Mouse (Mus musculus) embryonic facial prominence, embryonic 13.5 days (tissue): ENCODE measurements around the gene Gcnt7. TPM values are rescaled to one million over a fixed set of nuclear protein-coding genes. Genes with fewer than 3 reads are reported as not detected.

Experiments used
- ATAC-seq: fragments of 200-750 bp; cut with Nextera tagmentation; 2 replicates; pipeline ENCODE4 v1.8.0; 2017; ENCODE audit warnings: low read depth; ENCODE audit not compliant: insufficient number of reproducible peaks, insufficient read depth, low FRiP score, low TSS enrichment
- H3K27ac ChIP-seq: fragments of 300-500 bp; sonication (generic); 2 replicates; pipeline ENCODE4 v1.5.1; 2015; ENCODE audit warnings: moderate library complexity, mild to moderate bottlenecking, inconsistent platforms
- H3K27me3 ChIP-seq: fragments of 300-500 bp; sonication (generic); 2 replicates; pipeline ENCODE4 v1.6.1; 2015; ENCODE audit warnings: mild to moderate bottlenecking, inconsistent platforms
- H3K36me3 ChIP-seq: fragments of 300-500 bp; sonication (generic); 2 replicates; pipeline ENCODE4 v1.6.1; 2015; ENCODE audit warnings: mild to moderate bottlenecking, inconsistent platforms
- H3K4me1 ChIP-seq: fragments of 300-500 bp; sonication (generic); 2 replicates; pipeline ENCODE4 v1.6.1; 2015; ENCODE audit warnings: inconsistent platforms
- H3K4me2 ChIP-seq: fragments of 300-500 bp; sonication (generic); 2 replicates; pipeline ENCODE4 v1.6.1; 2015; ENCODE audit warnings: moderate library complexity, mild to moderate bottlenecking, inconsistent platforms
- H3K4me3 ChIP-seq: fragments of 300-500 bp; sonication (generic); 2 replicates; pipeline ENCODE4 v1.5.1; 2015; ENCODE audit warnings: mild to moderate bottlenecking, inconsistent platforms
- H3K9ac ChIP-seq: fragments of 300-500 bp; sonication (generic); 2 replicates; pipeline ENCODE4 v1.6.1; 2015; ENCODE audit warnings: mild to moderate bottlenecking, inconsistent platforms
- H3K9me3 ChIP-seq: fragments of 300-500 bp; sonication (generic); 2 replicates; pipeline ENCODE4 v1.6.1; 2016; ENCODE audit warnings: inconsistent platforms
- WGBS: fragments of 180-500 bp; shearing (Covaris S2); methylation state at CpG from one replicate; pipeline ENCODE4 v1.1.7; 2015; ENCODE audit warnings: mixed read lengths; 5-methylcytosine and 5-hydroxymethylcytosine counted together
- polyA plus RNA-seq: library from polyadenylated mRNA; unstranded; fragments of >200 nt; fragmentation: Nextera tagmentation; extraction: Ambion mirVana; gene quantifications from 2 replicates; pipeline ENCODE4 v1.2.1, GENCODE M21; 2015

Gene Gcnt7
- polyA plus RNA-seq, 1 experiment from 2014 or later, result 2.1 TPM

- WGBS, result 93% methylated on average over 4 of the region's 4 CpGs
- Histone ChIP-seq H3K27ac (no peak overlapping the region), H3K4me2 (no peak overlapping the region), H3K9ac (no peak overlapping the region), H3K4me3 (no peak overlapping the region), H3K4me1 (no peaks in the 10 kb centered on the region), H3K9me3 (no peaks in the 10 kb centered on the region), H3K27me3 (no peaks in the 10 kb centered on the region), H3K36me3 (peaks cover 91% of the 10 kb centered on the region)
- no peak for ATAC-seq
These were observed 6.4 kb downstream of the Gcnt7 start for GRCm38 (mm10) chr2:172452031-172452430.

DNA sequence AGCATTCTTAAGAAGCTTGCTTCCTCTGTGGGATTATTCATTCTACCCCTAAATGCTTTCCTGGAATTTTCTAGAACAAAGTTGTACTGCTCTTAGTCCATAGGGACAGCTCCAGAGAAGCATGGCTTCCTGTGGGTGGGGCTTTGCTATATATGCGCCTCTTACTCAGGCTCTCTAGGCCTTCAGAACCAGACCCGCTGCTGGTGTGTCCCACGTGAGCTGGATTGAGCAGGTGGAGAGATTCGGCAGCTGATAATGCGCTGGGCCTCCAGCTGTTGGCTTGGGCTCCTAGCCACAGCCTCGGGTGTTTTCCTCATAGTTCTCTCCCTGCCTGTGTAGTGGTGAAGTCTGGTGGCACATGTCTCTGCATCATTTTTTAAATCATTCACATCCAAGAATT is 7.8 kb downstream of the Gcnt7 start:
- Histone ChIP-seq H3K4me2 (no peak overlapping the region), H3K9me3 (no peaks in the 10 kb centered on the region), H3K27ac (no peak overlapping the region), H3K27me3 (no peaks in the 10 kb centered on the region), H3K4me3 (no peak overlapping the region), H3K36me3 (peaks cover 91% of the 10 kb centered on the region), H3K9ac (no peak overlapping the region), H3K4me1 (no peaks in the 10 kb centered on the region)
- WGBS, result 81% methylated on average over 6 of the region's 6 CpGs
- no peak for ATAC-seq

DNA sequence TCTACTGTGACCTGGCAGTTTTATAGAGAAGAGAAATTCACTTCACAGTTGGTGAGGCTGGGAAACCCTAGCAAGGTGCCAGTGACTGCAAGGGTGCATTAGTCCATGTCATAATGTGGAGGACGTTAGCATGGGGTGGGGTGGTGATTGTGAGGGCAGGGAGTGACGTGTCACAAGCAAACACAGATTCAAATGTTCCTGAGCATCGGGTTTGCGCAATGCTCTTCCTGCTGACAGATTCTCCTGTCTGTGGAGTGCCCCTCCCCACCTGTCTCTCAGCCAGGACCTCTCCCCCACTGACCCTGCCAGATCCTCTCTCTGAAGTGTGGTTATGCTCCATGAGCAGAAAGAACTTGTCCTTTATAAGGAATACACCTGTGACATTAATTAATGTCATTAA is 10.1 kb downstream of the Gcnt7 start:
- Histone ChIP-seq H3K4me1 (no peaks in the 10 kb centered on the region), H3K27ac (no peak overlapping the region), H3K36me3 (peaks cover 86% of the 10 kb centered on the region), H3K9ac (no peak overlapping the region), H3K9me3 (no peaks in the 10 kb centered on the region), H3K4me2 (no peak overlapping the region), H3K4me3 (no peak overlapping the region), H3K27me3 (no peaks in the 10 kb centered on the region)
- ATAC-seq, result no peak
- WGBS, result 85% methylated on average over 4 of the region's 4 CpGs

- no peak for ATAC-seq
- no peaks in the 10 kb centered on the region for H3K9me3 ChIP-seq
- WGBS, result 85% methylated on average over 6 of the region's 6 CpGs
- H3K4me1 ChIP-seq, result no peaks in the 10 kb centered on the region
- H3K4me3 ChIP-seq, result no peak overlapping the region
- H3K27me3 ChIP-seq, result no peaks in the 10 kb centered on the region
- no peak overlapping the region for H3K4me2 ChIP-seq
- no peak overlapping the region for H3K27ac ChIP-seq
- H3K9ac ChIP-seq, result no peak overlapping the region
- H3K36me3 ChIP-seq, result peaks cover 76% of the 10 kb centered on the region
These were observed 11.1 kb downstream of the Gcnt7 start for GRCm38 (mm10) chr2:172447317-172447716.

- H3K36me3 ChIP-seq, result peaks cover 60% of the 10 kb centered on the region
- H3K4me1 ChIP-seq, result peaks cover 14% of the 10 kb centered on the region
- H3K9me3 ChIP-seq, result no peaks in the 10 kb centered on the region
- 94% methylated on average over 4 of the region's 4 CpGs for WGBS
- no peaks in the 10 kb centered on the region for H3K27me3 ChIP-seq
- ATAC-seq, result no peak
- no peak overlapping the region for H3K9ac ChIP-seq
- H3K27ac ChIP-seq, result no peak overlapping the region
- no peak overlapping the region for H3K4me3 ChIP-seq
- H3K4me2 ChIP-seq, result no peak overlapping the region
These were observed 12.8 kb downstream of the Gcnt7 start for GRCm38 (mm10) chr2:172445617-172446016.

DNA sequence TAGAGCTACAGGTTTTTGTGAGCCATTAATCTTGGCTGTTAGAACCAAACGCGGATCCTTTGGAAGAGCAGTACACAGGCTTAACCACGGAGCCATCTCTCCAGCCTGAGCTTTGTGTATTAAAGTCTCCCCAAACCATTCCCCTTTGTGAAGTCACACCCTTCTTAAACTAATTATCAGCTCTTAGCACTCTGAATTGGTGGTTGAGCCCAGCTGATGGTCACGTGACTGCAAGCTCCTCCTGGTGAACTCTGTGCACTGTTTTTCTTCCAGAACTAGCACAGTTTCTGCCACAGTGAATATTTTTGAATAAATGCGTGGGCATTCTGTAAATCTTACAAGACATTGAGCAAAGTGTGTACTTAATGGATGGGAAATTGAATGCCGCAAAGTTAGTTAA is 17.2 kb downstream of the Gcnt7 start:
- Histone ChIP-seq H3K4me2 (peak overlapping the region; percentile 95), H3K27ac (no peak overlapping the region), H3K9ac (peak overlapping the region; percentile 79), H3K36me3 (peaks cover 16% of the 10 kb centered on the region), H3K27me3 (no peaks in the 10 kb centered on the region), H3K4me3 (peak overlapping the region; percentile 84), H3K4me1 (peaks cover 19% of the 10 kb centered on the region), H3K9me3 (no peaks in the 10 kb centered on the region)
- 34% methylated on average over 6 of the region's 6 CpGs for WGBS
- no peak for ATAC-seq

GRCm38 (mm10) chr2:172440640-172441005 is 17.8 kb downstream of the Gcnt7 start:
- Histone ChIP-seq H3K9me3 (no peaks in the 10 kb centered on the region), H3K4me2 (peak overlapping the region; percentile 95), H3K4me1 (peaks cover 19% of the 10 kb centered on the region), H3K27ac (peak overlapping the region; percentile 33; the same call in 1 of the 2 replicates), H3K9ac (peak overlapping the region; percentile 79), H3K36me3 (peaks cover 11% of the 10 kb centered on the region), H3K27me3 (no peaks in the 10 kb centered on the region), H3K4me3 (peak overlapping the region; percentile 84)
- no peak for ATAC-seq
- WGBS, result under 1% methylated on average over 21 of the region's 21 CpGs

DNA sequence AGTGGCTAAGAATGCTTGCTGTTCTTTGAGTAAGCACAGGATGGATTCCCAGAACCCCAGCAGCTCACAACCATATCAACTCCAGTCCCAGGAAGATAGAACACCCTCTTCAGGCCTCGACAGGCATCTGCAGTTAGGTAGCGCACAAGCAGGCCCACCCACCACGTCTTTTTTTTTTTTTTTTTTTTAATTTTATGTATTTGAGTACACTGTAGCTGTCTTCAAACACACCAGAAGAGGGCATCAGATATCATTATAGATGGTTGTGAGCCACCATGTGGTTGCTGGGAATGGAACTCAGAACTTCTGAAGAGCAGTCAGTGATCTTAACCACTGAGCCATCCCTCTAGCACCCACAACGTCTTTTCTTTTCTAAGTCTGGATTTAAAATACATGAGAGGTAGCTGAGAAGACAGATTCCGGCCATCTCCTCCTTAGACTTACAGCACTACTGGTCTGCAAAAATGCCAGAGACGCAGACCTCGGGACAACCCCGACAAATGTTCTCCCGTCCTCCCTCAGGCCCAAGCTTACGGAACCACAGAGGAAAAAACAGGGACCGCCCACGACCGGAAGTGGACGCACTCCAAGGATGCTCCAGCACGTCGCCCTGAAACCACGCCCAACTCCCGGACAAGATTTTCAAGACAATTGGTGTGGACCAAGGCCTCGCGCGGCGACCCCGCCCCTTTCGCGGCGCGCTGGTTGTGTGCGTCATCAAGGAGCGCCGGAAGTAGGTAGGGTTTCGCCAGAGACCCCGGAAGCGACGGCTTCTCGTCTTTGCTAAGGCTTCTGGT is 18.4 kb downstream of the Gcnt7 start, which contains the start of gene Rtf2:
TSS of gene Rtf2 (plus strand) at position 714 of the 797 bp plus-strand sequence.
- H3K9me3 ChIP-seq, result no peaks in the 10 kb centered on the region
- peak within 1 kb of the TSS; percentile 78 for H3K27ac ChIP-seq
- peaks cover 19% of the 10 kb centered on the region for H3K4me1 ChIP-seq
- H3K27me3 ChIP-seq, result no peaks in the 10 kb centered on the region
- 1% methylated on average over 35 of the region's 35 CpGs for WGBS
- ATAC-seq, result peak; percentile 95
- H3K9ac ChIP-seq, result peak within 1 kb of the TSS; percentile 79
- H3K4me3 ChIP-seq, result peak within 1 kb of the TSS; percentile 84
- peaks cover 5% of the 10 kb centered on the region; the same call in 1 of the 2 replicates for H3K36me3 ChIP-seq
- peak within 1 kb of the TSS; percentile 95 for H3K4me2 ChIP-seq

GRCm38 (mm10) chr2:172437371-172437952 is 20.9 kb downstream of the Gcnt7 start:
- Histone ChIP-seq H3K36me3 (no peaks in the 10 kb centered on the region), H3K27me3 (no peaks in the 10 kb centered on the region), H3K4me1 (peaks cover 19% of the 10 kb centered on the region), H3K27ac (no peak overlapping the region), H3K4me2 (no peak overlapping the region), H3K9me3 (no peaks in the 10 kb centered on the region), H3K4me3 (no peak overlapping the region), H3K9ac (no peak overlapping the region)
- 62% methylated on average over 16 of the region's 16 CpGs for WGBS
- no peak for ATAC-seq

DNA sequence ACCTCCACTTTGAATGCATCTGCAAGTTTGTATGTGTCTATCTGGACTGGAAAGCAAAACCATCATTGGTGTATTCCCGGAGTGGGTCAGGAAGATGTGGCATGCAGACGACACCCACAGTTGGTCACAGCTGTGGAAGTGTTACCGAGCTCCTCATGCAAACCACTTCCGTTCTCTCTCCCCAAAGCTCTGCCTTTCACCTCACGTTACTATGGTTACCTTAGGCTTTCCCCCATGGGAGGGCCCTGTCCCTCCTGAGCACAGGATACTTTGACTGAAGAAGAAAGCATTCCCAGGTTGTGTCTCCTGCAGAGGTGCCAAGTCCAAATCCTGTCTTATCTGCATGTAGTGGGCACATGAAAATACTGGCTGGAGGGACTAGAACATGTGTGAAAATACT is 24.6 kb downstream of the Gcnt7 start:
- Histone ChIP-seq H3K9me3 (no peaks in the 10 kb centered on the region), H3K9ac (no peak overlapping the region), H3K27ac (no peak overlapping the region), H3K27me3 (no peaks in the 10 kb centered on the region), H3K4me3 (no peak overlapping the region), H3K4me1 (no peaks in the 10 kb centered on the region), H3K4me2 (no peak overlapping the region), H3K36me3 (no peaks in the 10 kb centered on the region)
- WGBS, result 56% methylated on average over 5 of the region's 5 CpGs
- no peak for ATAC-seq

- ATAC-seq, result no peak
- no peaks in the 10 kb centered on the region for H3K36me3 ChIP-seq
- H3K27ac ChIP-seq, result no peak overlapping the region
- WGBS, result 84% methylated on average over 1 of the region's 1 CpGs
- H3K27me3 ChIP-seq, result no peaks in the 10 kb centered on the region
- no peak overlapping the region for H3K4me3 ChIP-seq
- no peak overlapping the region for H3K9ac ChIP-seq
- no peaks in the 10 kb centered on the region for H3K9me3 ChIP-seq
- no peak overlapping the region for H3K4me2 ChIP-seq
- H3K4me1 ChIP-seq, result no peaks in the 10 kb centered on the region
These were observed 27.8 kb downstream of the Gcnt7 start for GRCm38 (mm10) chr2:172430609-172431008.

DNA sequence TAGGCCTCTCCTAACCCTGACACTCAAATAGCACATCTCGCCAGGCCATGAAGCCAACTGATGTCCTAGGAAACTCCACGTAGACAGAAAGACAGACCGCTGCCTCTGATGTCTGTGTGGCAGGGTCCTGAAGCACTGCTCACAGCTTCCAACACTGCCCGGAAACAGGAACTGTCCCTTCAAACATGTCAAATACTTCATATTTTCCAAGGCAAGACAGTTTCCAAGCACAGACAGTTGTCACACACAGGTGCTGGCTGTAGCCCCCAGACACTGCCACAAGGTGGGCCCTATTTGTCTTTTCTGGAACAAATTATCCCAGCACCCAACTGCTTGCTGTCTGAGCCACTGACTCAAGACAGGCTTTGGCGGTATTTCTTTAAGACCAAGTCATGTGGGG is 40.2 kb downstream of the Gcnt7 start:
- ATAC-seq, result no peak
- Histone ChIP-seq H3K4me3 (no peak overlapping the region), H3K4me2 (no peak overlapping the region), H3K9me3 (no peaks in the 10 kb centered on the region), H3K27me3 (no peaks in the 10 kb centered on the region), H3K4me1 (peaks cover 4% of the 10 kb centered on the region), H3K27ac (no peak overlapping the region), H3K36me3 (no peaks in the 10 kb centered on the region), H3K9ac (no peak overlapping the region)
- WGBS, result 82% methylated on average over 5 of the region's 5 CpGs
